35 mouse cellular contexts compared by ENCODE assay signal in the genomic region with DNA sequence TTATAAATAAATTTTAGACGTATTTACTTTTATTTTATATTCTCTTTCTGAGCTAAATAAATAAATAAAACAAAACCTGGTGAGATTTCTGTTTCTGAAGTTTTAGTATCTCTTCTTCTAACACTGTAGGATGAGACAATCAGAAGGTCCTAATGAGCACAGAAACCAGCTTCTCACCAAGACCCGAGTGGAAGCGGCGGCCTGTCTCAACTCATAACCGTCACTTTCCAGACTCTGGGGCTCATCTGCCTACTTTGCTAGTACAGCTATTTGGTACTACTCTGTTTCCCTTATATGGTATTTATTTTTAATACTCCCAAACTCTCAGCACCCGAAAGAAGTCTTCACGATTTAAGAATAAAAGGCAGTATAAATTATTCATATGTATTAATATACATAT.
"Had no signal": no experiment of that assay in that cellular context is flagged by ENCODE, and none has a peak within 500 bp of the region (broad histone marks: within the 10 kb centered on the region; RNA-seq: fewer than 3 reads in every experiment).

No protein-coding gene starts in this region.

- H3K4me1 ChIP-seq: heart, embryonic 10.5 days; hindbrain, embryonic 10.5 days; hindbrain, embryonic 12.5 days; intestine, embryonic 15.5 days; kidney, embryonic 15.5 days had no signal

- ATAC-seq: hindbrain, embryonic 16.5 days; hindbrain, postnatal 0 days; inflammation-experienced regulatory T-cells, adult 6 months; intestine, embryonic 15.5 days; intestine, embryonic 16.5 days; intestine, postnatal 0 days had no signal

- H3K4me3 ChIP-seq: heart, embryonic 10.5 days; heart, embryonic 12.5 days; heart, embryonic 13.5 days; heart, embryonic 15.5 days; hindbrain, embryonic 10.5 days; hindbrain, embryonic 12.5 days; hindbrain, embryonic 13.5 days; hindbrain, embryonic 15.5 days; intestine, embryonic 15.5 days; kidney, embryonic 15.5 days; layer of hippocampus, adult 2 months had no signal

- H3K4me2 ChIP-seq: heart, embryonic 11.5 days; heart, embryonic 12.5 days; heart, embryonic 13.5 days; heart, embryonic 15.5 days; hindbrain, embryonic 12.5 days; hindbrain, embryonic 13.5 days; hindbrain, embryonic 14.5 days; hindbrain, embryonic 15.5 days; intestine, embryonic 15.5 days; kidney, embryonic 15.5 days had no signal

- H3K36me3 ChIP-seq: heart, embryonic 10.5 days; heart, embryonic 12.5 days; heart, embryonic 13.5 days; heart, embryonic 15.5 days; hindbrain, embryonic 10.5 days; hindbrain, embryonic 12.5 days; hindbrain, embryonic 13.5 days; hindbrain, embryonic 15.5 days; intestine, embryonic 15.5 days; kidney, embryonic 15.5 days had no signal

- H3K27me3 ChIP-seq: heart, embryonic 12.5 days; heart, embryonic 13.5 days; heart, embryonic 15.5 days; hindbrain, embryonic 12.5 days; hindbrain, embryonic 13.5 days; hindbrain, embryonic 15.5 days; intestine, embryonic 15.5 days; kidney, embryonic 15.5 days had no signal

- DNase-seq: heart, postnatal 10 days; heart, postnatal 14 days; heart, postnatal 36 days; heart, postnatal 4 days; kidney, adult 11 months; kidney, adult 18-20 months; kidney, adult 2 months; kidney, adult 8-10 months; kidney, adult 9 months; kidney, postnatal 10 days; kidney, postnatal 14 days; kidney, postnatal 25 days; kidney, postnatal 36 days; kidney, postnatal 4 days; layer of hippocampus, adult 9-11 months; layer of hippocampus, postnatal 36 days had no signal

- H3K9me3 ChIP-seq: heart, embryonic 10.5 days; heart, embryonic 12.5 days; heart, embryonic 13.5 days; heart, embryonic 15.5 days; hindbrain, embryonic 10.5 days; hindbrain, embryonic 12.5 days; hindbrain, embryonic 13.5 days; hindbrain, embryonic 15.5 days; intestine, embryonic 15.5 days; kidney, embryonic 15.5 days had no signal

- H3K27ac ChIP-seq: heart, embryonic 10.5 days; heart, embryonic 13.5 days; heart, embryonic 15.5 days; hindbrain, embryonic 10.5 days; hindbrain, embryonic 12.5 days; hindbrain, embryonic 13.5 days; hindbrain, embryonic 14.5 days; hindbrain, embryonic 15.5 days; hindbrain, postnatal 0 days; intestine, embryonic 15.5 days; kidney, embryonic 15.5 days; kidney, postnatal 0 days; layer of hippocampus, adult 2 months had no signal

- H3K9ac ChIP-seq: heart, embryonic 12.5 days; heart, embryonic 13.5 days; heart, embryonic 15.5 days; hindbrain, embryonic 12.5 days; hindbrain, embryonic 13.5 days; hindbrain, embryonic 14.5 days; hindbrain, embryonic 15.5 days; intestine, embryonic 15.5 days; kidney, embryonic 15.5 days had no signal
